Mouse (Mus musculus): ENCODE results near the gene Spry1. TPM values are rescaled to one million over a fixed set of nuclear protein-coding genes. Genes with fewer than 3 reads are reported as not detected.

The Spry1 gene
- polyA plus RNA-seq, 1 experiment, result 20.6 TPM

DNA sequence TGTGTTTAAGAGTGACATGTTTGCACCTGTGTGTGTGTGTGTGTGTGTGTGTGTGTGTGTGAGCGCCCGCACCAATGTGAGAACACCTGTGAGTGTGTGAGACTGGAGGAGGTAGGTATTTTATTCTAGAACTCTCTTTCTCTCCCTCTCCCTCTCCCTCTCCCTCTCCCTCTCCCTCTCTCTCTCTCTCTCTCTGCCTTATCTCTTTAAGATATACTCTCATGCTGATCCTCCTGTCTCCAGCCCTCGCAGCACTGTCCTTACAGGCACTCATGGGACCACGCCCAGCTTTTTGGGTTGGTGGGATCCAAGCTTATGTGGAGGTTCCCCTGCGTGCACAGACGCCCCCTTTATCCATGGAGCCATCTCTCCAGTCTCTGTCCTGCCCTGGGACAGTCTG is 15.0 kb downstream of the Spry1 start:
- Histone ChIP-seq H3K79me2 (ENCODE audit: control insufficient read depth, insufficient read depth) (no peaks in the 10 kb centered on the region), H3K27me3 (ENCODE audit: control insufficient read depth, insufficient read depth, insufficient read length) (no peaks in the 10 kb centered on the region), H3K36me3 (ENCODE audit: control insufficient read depth, insufficient read depth) (no peaks in the 10 kb centered on the region), H3K4me3 (peak overlapping the region; percentile 14), H3K4me2 (ENCODE audit: low read depth) (peak overlapping the region; percentile 97), H3ac (ENCODE audit: control insufficient read depth, insufficient read length) (no peak overlapping the region)
- TF ChIP-seq REST (IDR thresholded peaks at IDR 0.05; ENCODE audit: insufficient read depth, insufficient read length), result no peak
- no peak for TF ChIP-seq POLR2AphosphoS2 (IDR thresholded peaks at IDR 0.05; ENCODE audit: insufficient read length, low read depth)
- no peak for TF ChIP-seq MYOG (IDR thresholded peaks at IDR 0.05; ENCODE audit: control insufficient read depth in 1 of 3, insufficient read depth in 1 of 3, insufficient read length in 2 of 3, low read depth in 2 of 3)
- no peak for TF ChIP-seq SRF (IDR thresholded peaks at IDR 0.05; ENCODE audit: control insufficient read depth, insufficient read length, low read depth)
- TF ChIP-seq USF1 (IDR thresholded peaks at IDR 0.05; ENCODE audit: low read depth), result no peak
- TF ChIP-seq MAX (IDR thresholded peaks at IDR 0.05; ENCODE audit: low read depth), result no peak
- no peak for TF ChIP-seq MYOD1 (IDR thresholded peaks at IDR 0.05; ENCODE audit: control insufficient read depth in 1 of 3, insufficient read length in 2 of 3, low read depth in 2 of 3)
- TF ChIP-seq E2F4 (IDR thresholded peaks at IDR 0.05; ENCODE audit: insufficient read depth), result no peak
- TF ChIP-seq POLR2A (IDR thresholded peaks at IDR 0.05; ENCODE audit: insufficient read length, low read depth), result no peak

DNA sequence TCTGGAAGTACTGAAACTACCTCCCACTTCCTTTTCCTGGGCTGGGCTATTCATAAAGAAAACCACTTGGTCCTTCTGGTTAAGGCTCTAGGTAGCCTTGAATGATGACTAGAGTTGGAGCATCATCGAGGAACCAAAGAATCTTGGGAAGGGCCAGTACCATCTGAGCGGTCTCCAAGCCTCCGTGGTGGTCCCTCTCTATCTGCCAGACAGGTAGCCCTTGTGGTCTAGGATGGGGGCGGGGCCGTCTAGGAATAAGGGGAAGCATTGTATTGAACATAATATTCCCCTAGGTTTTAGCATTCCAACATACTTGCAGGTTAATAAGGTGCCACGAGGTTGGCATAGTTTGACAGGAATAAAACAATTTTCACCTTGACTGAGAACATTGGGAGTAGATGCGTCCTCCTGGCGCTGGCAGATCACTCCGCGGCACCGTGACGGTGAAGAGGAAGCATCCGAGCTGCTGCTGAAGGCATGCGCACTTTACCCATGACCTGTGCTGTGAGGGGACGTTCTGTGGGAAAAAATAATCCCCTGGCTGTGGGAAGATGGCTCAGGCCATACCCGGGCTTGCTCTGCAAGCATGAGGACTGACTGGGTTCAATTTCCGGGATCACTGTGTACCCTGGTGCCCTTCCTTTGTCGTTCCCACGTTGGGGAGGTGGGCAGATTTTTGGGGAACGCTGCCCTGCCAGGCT is 16.3 kb downstream of the Spry1 start:
- H3K4me2 ChIP-seq (ENCODE audit: low read depth), result no peak overlapping the region
- H3K79me2 ChIP-seq (ENCODE audit: control insufficient read depth, insufficient read depth), result no peaks in the 10 kb centered on the region
- TF ChIP-seq SRF (IDR thresholded peaks at IDR 0.05; ENCODE audit: control insufficient read depth, insufficient read length, low read depth) (no peak), POLR2A (IDR thresholded peaks at IDR 0.05; ENCODE audit: insufficient read length, low read depth) (no peak)
- no peak overlapping the region for H3ac ChIP-seq (ENCODE audit: control insufficient read depth, insufficient read length)
- no peak overlapping the region for H3K4me3 ChIP-seq
- no peaks in the 10 kb centered on the region for H3K36me3 ChIP-seq (ENCODE audit: control insufficient read depth, insufficient read depth)
- H3K27me3 ChIP-seq (ENCODE audit: control insufficient read depth, insufficient read depth, insufficient read length), result no peaks in the 10 kb centered on the region

DNA sequence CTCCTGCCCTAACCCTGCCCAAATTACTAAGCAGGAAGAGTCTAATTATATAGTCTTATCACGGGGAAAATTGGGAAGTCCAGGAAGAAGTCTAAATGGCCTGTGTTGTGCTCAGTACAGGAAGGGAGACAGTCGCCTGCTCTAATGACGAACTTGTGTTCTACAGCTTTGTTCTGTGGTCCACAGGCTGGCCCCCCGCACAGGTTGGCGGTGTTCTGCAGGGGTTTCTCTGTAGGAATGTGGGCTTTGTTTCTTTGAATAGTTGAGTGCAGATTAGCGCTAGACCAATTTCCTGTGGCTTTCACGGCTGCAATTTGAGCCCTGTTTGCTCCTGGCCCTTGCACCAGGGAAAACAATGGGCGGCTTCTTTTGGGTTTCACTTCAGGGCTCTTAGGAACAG is 17.3 kb downstream of the Spry1 start:
- no peak overlapping the region for H3K4me3 ChIP-seq
- no peak overlapping the region for H3ac ChIP-seq (ENCODE audit: control insufficient read depth, insufficient read length)
- no peaks in the 10 kb centered on the region for H3K27me3 ChIP-seq (ENCODE audit: control insufficient read depth, insufficient read depth, insufficient read length)
- H3K79me2 ChIP-seq (ENCODE audit: control insufficient read depth, insufficient read depth), result no peaks in the 10 kb centered on the region
- H3K36me3 ChIP-seq (ENCODE audit: control insufficient read depth, insufficient read depth), result no peaks in the 10 kb centered on the region
- TF ChIP-seq REST (IDR thresholded peaks at IDR 0.05; ENCODE audit: insufficient read depth, insufficient read length) (no peak), TCF3 (IDR thresholded peaks at IDR 0.05; ENCODE audit: insufficient read length, low read depth) (no peak), MYOD1 (IDR thresholded peaks at IDR 0.05; ENCODE audit: control insufficient read depth in 1 of 3, insufficient read length in 2 of 3, low read depth in 2 of 3) (no peak), TCF12 (IDR thresholded peaks at IDR 0.05; ENCODE audit: insufficient read depth, poor library complexity, severe bottlenecking) (no peak), USF1 (IDR thresholded peaks at IDR 0.05; ENCODE audit: low read depth) (no peak), CEBPB (IDR thresholded peaks at IDR 0.05; ENCODE audit: insufficient read depth, poor library complexity, severe bottlenecking) (no peak), MYOG (IDR thresholded peaks at IDR 0.05; ENCODE audit: control insufficient read depth in 1 of 3, insufficient read depth in 1 of 3, insufficient read length in 2 of 3, low read depth in 2 of 3) (no peak), E2F4 (IDR thresholded peaks at IDR 0.05; ENCODE audit: insufficient read depth) (no peak), POLR2AphosphoS2 (IDR thresholded peaks at IDR 0.05; ENCODE audit: insufficient read length, low read depth) (no peak), MAX (IDR thresholded peaks at IDR 0.05; ENCODE audit: low read depth) (no peak), POLR2A (IDR thresholded peaks at IDR 0.05; ENCODE audit: insufficient read length, low read depth) (no peak)
- H3K4me2 ChIP-seq (ENCODE audit: low read depth), result peak overlapping the region; percentile 30

DNA sequence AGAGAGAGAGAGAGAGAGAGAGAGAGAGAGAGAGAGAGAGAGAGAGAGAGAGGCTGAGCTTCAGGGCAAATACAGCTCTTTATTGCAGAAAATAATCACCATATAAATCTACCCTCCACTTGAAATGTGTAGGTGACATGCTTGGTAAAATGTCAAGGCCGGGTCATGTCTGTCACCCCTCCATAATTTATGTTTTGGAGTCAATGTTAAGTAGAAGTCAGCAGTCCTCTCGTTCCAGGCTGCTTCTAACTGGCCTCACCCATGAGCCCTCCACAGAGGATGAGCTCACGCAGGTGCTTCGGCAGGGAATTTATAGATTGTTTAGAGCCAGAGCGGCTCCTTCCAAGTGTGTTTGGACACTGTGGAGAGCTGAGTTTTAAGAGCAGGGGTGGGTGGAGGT is 18.4 kb downstream of the Spry1 start:
- Histone ChIP-seq H3K4me2 (ENCODE audit: low read depth) (no peak overlapping the region), H3ac (ENCODE audit: control insufficient read depth, insufficient read length) (no peak overlapping the region), H3K36me3 (ENCODE audit: control insufficient read depth, insufficient read depth) (no peaks in the 10 kb centered on the region), H3K4me3 (no peak overlapping the region), H3K79me2 (ENCODE audit: control insufficient read depth, insufficient read depth) (no peaks in the 10 kb centered on the region), H3K27me3 (ENCODE audit: control insufficient read depth, insufficient read depth, insufficient read length) (no peaks in the 10 kb centered on the region)
- TF ChIP-seq POLR2A (IDR thresholded peaks at IDR 0.05; ENCODE audit: insufficient read length, low read depth) (no peak), MYOG (IDR thresholded peaks at IDR 0.05; ENCODE audit: control insufficient read depth in 1 of 3, insufficient read depth in 1 of 3, insufficient read length in 2 of 3, low read depth in 2 of 3) (no peak)

DNA sequence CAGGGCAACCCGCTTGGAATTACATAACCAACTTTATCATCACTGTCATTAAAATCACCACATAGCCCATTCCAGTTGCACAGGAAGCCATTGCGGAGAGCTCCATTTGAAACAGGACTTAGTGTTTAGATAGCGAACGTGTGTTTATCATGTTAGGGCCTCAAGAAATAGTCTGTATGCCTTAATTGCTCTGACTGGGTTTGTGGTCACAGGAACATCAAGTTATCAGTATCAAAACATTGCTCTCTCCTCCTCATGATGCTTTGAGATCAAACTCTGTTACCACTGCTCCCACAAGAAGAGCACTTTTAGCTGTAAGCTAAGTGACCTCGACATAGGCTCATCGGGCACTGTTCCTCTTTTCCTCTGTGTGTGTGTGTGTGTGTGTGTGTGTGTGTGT is 19.9 kb downstream of the Spry1 start:
- H3K4me3 ChIP-seq, result no peak overlapping the region
- H3ac ChIP-seq (ENCODE audit: control insufficient read depth, insufficient read length), result no peak overlapping the region
- H3K79me2 ChIP-seq (ENCODE audit: control insufficient read depth, insufficient read depth), result no peaks in the 10 kb centered on the region
- TF ChIP-seq TCF12 (IDR thresholded peaks at IDR 0.05; ENCODE audit: insufficient read depth, poor library complexity, severe bottlenecking), result no peak
- no peak for TF ChIP-seq REST (IDR thresholded peaks at IDR 0.05; ENCODE audit: insufficient read depth, insufficient read length)
- no peak for TF ChIP-seq CEBPB (IDR thresholded peaks at IDR 0.05; ENCODE audit: insufficient read depth, poor library complexity, severe bottlenecking)
- TF ChIP-seq USF1 (IDR thresholded peaks at IDR 0.05; ENCODE audit: low read depth), result no peak
- TF ChIP-seq SRF (IDR thresholded peaks at IDR 0.05; ENCODE audit: control insufficient read depth, insufficient read length, low read depth), result no peak
- no peak for TF ChIP-seq POLR2A (IDR thresholded peaks at IDR 0.05; ENCODE audit: insufficient read length, low read depth)
- TF ChIP-seq MYOG (IDR thresholded peaks at IDR 0.05; ENCODE audit: control insufficient read depth in 1 of 3, insufficient read depth in 1 of 3, insufficient read length in 2 of 3, low read depth in 2 of 3), result no peak
- no peak for TF ChIP-seq MYOD1 (IDR thresholded peaks at IDR 0.05; ENCODE audit: control insufficient read depth in 1 of 3, insufficient read length in 2 of 3, low read depth in 2 of 3)
- TF ChIP-seq MAX (IDR thresholded peaks at IDR 0.05; ENCODE audit: low read depth), result no peak
- TF ChIP-seq E2F4 (IDR thresholded peaks at IDR 0.05; ENCODE audit: insufficient read depth), result no peak
- no peak for TF ChIP-seq TCF3 (IDR thresholded peaks at IDR 0.05; ENCODE audit: insufficient read length, low read depth)
- H3K4me2 ChIP-seq (ENCODE audit: low read depth), result no peak overlapping the region
- no peaks in the 10 kb centered on the region for H3K36me3 ChIP-seq (ENCODE audit: control insufficient read depth, insufficient read depth)
- no peaks in the 10 kb centered on the region for H3K27me3 ChIP-seq (ENCODE audit: control insufficient read depth, insufficient read depth, insufficient read length)
